Mouse (Mus musculus) brain, adult 2 months (tissue): Measurements from ENCODE around the gene Vcan.
"Not testable (repeated sequence)": the region's sequence is repeated elsewhere in the genome, so short reads cannot be mapped to it uniquely, and the experiment has no call there.

ENCODE experiments used
- DNase-seq: peaks from one replicate; pipeline ENCODE4 v3.0.0; 2011; ENCODE audit warnings: low read depth, low spot score

The Vcan gene

DNA sequence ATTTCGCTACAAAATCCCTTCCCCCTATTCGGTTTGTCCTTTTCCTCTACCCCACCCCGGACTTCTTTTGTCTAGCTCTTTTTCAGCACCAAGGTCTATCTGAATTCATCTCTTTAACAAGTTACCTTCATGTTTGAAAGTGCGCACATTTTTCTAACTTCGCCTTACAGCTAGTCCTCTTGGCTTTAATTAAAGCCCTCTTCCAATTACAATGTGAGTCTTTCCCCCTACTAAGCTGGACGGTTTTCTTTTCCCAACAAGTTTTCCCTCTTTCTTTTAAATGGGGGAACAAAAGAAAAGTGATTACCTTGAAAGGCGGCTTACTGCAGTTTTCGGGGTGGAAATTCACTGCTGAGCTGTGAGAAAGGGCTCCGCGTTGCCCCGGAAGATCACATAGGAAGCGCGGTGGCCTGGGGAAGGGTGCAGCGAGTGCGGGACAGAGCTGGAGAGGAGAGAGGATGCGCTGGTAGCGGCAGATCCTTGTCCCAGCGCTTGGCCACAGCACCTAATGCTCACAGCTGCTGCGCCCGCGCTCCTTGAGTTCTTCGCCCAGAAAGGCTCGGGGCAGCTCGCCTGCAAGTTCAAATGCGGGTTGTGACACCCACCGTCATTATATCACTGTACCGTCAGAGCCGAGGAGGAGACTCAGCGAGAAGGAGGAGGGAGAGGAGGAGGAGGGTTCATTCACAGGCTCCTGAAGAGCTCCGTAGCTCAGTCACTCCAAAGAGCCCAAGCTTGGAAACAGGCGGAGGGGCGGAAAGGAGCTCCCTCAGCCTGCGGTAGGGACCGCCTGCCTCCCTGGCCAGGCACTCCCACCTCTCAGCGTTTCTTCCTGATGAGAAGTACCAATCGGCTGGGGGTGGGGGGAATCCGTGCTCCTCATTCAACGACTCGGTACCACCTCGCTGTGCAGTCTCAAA lies at the start of gene Vcan:
Gene Vcan (minus strand): TSS at position 744 of the 920 bp plus-strand sequence.
- peak; percentile 60 for DNase-seq

DNA sequence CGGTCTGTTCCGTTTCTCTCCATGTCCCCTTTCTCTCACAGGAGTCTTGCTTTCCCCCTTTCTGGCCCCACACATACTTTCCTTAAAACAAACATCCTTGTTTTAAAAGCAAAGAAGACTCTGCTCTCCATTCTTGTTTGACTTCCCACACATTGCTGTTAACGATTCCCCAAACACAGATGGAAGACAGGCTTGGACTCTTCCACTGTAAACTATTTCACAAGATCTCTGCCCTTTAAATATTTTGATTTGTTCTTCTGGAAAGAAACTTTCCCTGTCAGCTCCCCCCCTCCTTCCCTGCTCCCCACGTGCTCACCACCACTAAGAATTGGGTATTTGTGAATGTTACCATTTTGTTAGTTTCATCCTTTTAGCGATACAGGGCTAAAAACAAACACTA lies 49.2 kb upstream of the Vcan start:
- DNase-seq: no peak

- no peak for DNase-seq
Measured at GRCm38 (mm10) chr13:89782886-89783285, 40.6 kb upstream of the Vcan start.

DNA sequence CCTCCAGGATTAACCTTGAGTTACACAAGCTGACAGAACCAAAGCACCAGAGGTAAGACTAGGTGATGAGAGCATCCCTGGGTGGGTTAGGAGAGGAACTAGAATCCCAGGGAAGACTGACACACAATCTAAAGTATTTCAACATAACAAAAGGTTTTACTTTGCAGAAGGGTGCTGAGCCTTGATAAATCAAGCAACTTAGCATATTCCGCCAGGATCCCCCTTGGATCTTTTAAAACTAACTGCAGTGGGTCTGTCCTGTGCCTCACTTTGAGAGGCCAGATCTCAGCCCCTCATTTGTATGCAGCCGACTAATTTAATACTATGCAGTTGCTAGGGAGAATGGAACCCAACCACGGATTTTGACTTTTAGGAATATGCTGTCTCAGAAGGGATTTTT lies 38.0 kb upstream of the Vcan start:
- no peak for DNase-seq

- peak; percentile 91 for DNase-seq
Measured at GRCm38 (mm10) chr13:89779208-89779911, 37.1 kb upstream of the Vcan start.

DNA sequence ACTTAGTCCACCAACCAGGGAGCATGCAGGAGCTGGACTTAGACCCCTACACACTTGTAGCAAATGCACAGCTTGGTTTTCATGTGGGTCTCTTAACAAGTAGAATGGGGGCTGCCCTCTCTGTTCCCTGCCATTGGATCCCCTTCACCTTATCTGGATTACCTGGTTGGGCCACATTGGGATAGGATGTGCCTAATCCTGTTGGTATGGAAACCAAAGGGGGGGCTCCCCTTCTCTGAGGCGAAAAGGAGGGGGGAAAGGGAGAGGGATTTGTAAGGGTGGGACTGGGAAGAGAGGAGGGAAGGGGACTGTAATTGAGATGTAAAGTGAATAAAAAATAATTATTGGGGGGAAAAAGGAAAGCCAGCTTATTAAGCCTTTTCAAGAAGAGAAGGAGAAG lies 35.5 kb upstream of the Vcan start:
- DNase-seq: no peak

DNA sequence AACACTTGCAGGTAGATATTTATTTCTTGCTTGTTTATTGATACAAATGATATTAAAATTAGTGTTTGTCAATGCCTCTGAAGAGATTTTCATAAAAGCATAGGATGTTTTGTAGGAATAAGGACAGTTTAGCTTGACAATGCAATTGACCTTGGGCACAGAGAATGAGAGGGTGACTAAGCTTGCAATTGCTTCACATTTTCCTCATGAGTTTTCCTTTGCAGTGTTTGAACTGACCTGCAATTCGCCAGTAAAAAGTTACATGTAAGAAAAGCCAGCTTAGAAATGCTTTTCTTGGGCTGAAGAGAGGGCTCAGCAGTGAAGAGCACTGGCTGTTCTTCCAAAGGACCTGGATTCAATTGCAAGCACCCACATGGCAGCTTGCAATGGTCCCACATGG lies 34.8 kb upstream of the Vcan start:
- DNase-seq: no peak

- no peak for DNase-seq
Measured at GRCm38 (mm10) chr13:89766551-89766950, 24.2 kb upstream of the Vcan start.

DNA sequence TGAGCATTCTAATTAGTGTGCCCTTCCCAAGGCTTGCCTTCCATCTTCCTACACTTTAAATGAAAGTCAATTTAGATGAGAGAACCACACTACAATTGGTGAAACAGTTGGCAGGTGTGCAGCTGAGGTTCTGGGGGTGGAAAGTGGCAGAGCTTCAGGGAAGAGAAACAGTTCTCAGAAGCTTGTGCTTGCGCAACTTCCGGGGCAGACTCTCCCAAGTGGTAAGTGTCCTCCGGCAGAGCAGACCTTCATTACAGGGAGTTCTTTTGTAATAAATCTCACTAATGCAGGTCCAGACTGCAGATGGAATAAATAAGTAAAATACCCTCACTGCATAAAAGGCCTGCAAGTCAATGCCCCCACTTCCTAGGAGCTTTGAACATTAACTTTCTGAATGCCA lies 23.7 kb upstream of the Vcan start:
- DNase-seq: no peak

DNA sequence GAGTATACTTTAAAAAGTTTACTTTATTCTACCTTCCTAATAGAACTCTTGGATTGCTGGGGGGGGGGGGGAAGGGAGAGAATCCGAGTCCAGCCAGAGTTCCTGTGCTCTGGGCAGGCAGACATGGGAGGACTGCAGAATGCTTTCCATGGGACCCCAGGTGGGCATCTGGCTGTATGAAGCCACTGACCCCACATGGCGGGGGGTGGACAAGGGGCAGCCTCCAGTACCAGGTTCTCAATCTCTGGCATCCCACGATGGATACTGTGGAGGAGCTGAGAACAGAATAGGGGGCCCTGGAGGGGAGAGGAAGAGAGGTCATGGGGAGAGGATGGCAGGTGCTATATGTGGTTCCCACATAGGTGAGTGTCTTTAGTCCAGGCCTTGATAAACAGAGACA lies 20.0 kb upstream of the Vcan start:
- no peak for DNase-seq

GRCm38 (mm10) chr13:89756347-89756746 lies 14.0 kb upstream of the Vcan start:
- DNase-seq: no peak

- DNase-seq: not testable (repeated sequence)
Measured at GRCm38 (mm10) chr13:89750562-89750961, 8.3 kb upstream of the Vcan start.

DNA sequence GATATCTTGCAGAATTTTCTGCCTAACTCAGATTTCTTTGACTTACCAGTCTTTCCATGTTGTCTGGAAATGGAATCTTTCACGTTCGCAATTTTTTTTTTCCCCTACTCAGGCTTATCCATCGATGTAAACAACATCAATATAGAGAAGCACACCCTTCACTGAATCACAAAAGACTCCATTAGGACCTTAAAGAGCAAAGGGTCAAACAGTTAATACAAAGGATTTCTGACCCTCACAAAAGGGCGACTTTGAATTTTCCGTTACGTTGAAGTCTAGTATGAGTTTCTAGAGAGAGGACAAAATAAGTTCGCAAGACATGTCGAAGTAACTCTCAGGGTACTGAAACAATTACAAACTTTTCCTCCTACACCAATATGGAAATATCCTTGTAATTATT lies 892 bp upstream of the Vcan start:
- DNase-seq: no peak

GRCm38 (mm10) chr13:89742686-89743200 lies 434 bp upstream of the Vcan start:
- no peak for DNase-seq

DNA sequence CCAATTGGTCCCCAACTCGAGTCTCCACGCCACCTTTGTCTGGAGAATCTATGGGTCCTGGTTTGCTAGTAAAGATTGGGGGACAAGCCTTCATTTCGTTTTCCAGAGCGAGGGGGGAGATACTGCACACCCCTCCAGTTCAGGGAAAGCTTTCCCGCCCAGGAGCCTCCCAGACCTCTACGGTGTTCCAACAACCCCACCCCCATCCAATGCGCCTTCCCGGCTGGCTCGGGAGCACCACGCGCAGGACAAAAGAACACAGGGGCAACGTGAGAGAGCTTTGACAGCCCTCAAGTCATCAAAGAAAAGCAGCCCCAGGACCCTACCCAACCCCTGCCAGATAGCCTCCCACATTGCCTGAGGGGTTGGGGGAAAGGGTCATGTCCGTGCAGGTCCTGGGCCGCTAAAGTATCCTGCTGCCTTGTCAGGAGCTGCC lies 1.2 kb downstream of the Vcan start:
- peak; percentile 7 for DNase-seq

- peak; percentile 87 for DNase-seq
Measured at GRCm38 (mm10) chr13:89740243-89741115, 1.8 kb downstream of the Vcan start.

DNA sequence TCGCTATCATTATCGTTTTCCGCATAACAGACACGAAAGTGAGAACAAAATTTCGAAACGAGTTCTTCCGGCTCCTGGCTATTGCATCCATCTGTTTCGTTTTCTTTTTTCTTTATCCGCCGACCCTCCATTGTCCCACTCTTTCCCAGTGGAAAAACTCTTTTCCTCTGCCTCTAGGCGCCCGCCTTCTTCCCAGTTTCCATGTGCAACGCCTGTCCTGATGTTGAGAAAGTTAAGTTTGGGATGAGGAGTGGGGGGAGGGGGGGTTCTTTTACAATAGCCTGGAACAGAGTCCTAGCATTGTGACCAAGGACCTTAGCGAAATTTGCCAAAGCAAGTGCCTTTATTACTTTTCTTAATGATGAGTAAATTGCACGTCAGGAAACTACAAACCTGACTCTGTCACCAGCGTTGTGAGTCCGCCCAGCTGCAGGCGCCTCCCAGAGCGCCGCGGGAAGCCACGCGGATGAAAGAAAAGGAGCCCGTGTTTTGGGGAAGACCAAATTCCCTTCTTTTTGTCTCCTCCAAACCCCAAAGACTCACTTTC lies 2.5 kb downstream of the Vcan start:
- no peak for DNase-seq

- DNase-seq: peak; percentile 57
Measured at GRCm38 (mm10) chr13:89738776-89739695, 3.3 kb downstream of the Vcan start.

DNA sequence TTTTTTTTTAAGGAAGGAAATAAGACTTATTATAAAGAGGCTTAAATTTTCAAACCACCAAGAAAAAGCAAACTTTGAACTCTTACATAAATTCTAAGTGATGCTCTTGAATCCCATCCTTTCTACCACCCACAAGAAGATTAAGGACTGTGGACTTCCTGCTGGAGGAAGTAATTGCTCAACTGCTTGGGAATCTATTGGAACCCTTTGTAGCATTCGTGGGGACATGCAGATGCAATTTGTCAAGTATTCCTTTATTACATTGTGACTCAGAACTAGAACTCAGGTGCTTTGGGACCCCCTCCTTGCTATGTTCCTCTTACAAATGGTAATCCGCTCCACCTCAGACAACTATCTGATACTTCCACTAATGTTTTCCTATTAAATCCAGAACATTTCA lies 4.0 kb downstream of the Vcan start:
- no peak for DNase-seq

DNA sequence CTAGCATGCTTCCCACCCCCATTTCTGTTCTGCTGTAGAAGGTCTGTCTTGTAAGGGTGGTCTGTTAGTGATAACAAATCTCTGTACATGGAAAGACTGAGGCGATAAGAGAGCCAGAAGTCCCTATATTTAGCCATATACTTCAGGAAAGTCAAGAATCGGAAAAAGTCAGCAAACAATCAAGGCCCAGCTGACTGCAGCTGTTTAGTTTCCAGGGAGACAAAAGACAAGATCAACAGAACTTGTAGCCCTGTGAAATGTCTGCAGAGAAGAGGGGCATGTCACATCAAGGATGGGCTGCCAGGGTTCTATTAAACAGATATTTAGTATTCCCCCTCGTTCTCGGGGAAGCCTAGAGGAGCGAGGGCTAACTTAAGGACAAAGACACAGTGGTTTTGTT lies 7.2 kb downstream of the Vcan start:
- DNase-seq: no peak
